Mouse (Mus musculus) spleen, adult 2 months (tissue): ENCODE data around the gene Qrich2.

Source experiments
- CTCF ChIP-seq: fragments of 200-500 bp; IDR thresholded peaks from 2 replicates; pipeline ENCODE4 v1.5.1; 2011; ENCODE audit warnings: mild to moderate bottlenecking, inconsistent platforms; ENCODE audit not compliant: insufficient read depth, insufficient read length, insufficient replicate concordance; ENCODE audit errors: extremely low read depth
- POLR2A ChIP-seq: fragments of 200-500 bp; IDR thresholded peaks from 2 replicates; pipeline ENCODE4 v1.6.1; 2011; ENCODE audit warnings: low read depth, low read length, inconsistent platforms

- TF ChIP-seq POLR2A: no peak
- TF ChIP-seq CTCF: no peak
Measured at GRCm38 (mm10) chr11:116494474-116495174, 28.6 kb upstream of the Qrich2 start.
